Mouse (Mus musculus) liver, embryonic 14.5 days (tissue): ENCODE results near the gene Gnb2. TPM values are rescaled to one million over a fixed set of nuclear protein-coding genes. Genes with fewer than 3 reads are reported as not detected.

ENCODE experiments used
- ATAC-seq: fragments of 200-750 bp; cut with Nextera tagmentation; 2 replicates; pipeline ENCODE4 v1.8.0; 2017; ENCODE audit warnings: moderate number of reproducible peaks, mild to moderate bottlenecking, moderate library complexity; ENCODE audit not compliant: insufficient read depth
- DNase-seq, 3 experiments: peaks; one replicate each; pipeline ENCODE4 v3.0.0-alpha.2; 2012 to 2013; ENCODE audit warnings: low read depth in 3 of 3, low spot score in 3 of 3
- H3K27ac ChIP-seq: fragments of 300-500 bp; sonication (generic); 2 replicates; pipeline ENCODE4 v1.5.1; 2014; ENCODE audit warnings: moderate library complexity, mild to moderate bottlenecking, control low read depth, inconsistent platforms
- H3K27me3 ChIP-seq: fragments of 300-500 bp; sonication (generic); 2 replicates; pipeline ENCODE4 v1.6.1; 2014; ENCODE audit warnings: mild to moderate bottlenecking, low read length, moderate library complexity; ENCODE audit not compliant: control insufficient read depth, insufficient read depth
- H3K36me3 ChIP-seq: fragments of 300-500 bp; sonication (generic); replicated peaks from 2 replicates; pipeline ENCODE4 v1.6.1; 2014; ENCODE audit warnings: low read depth; ENCODE audit not compliant: control insufficient read depth, insufficient read depth
- H3K4me1 ChIP-seq, 2 experiments: fragments of 200-500 bp in 1 of 2; fragments of 300-500 bp in 1 of 2; sonication (generic) in 1 of 2; replicated peaks; 2 replicates each; pipeline ENCODE4 v1.6.1; 2012 to 2014; ENCODE audit warnings: antibody characterized with exemption in 1 of 2, inconsistent platforms in 1 of 2, low read length in 1 of 2; ENCODE audit not compliant: control insufficient read depth in 2 of 2, insufficient read depth in 2 of 2
- H3K4me2 ChIP-seq: fragments of 300-500 bp; sonication (generic); 2 replicates; pipeline ENCODE4 v1.6.1; 2014; ENCODE audit warnings: low read depth, mild to moderate bottlenecking, control low read depth, moderate library complexity
- H3K4me3 ChIP-seq, 2 experiments: fragments of 200-500 bp in 1 of 2; fragments of 300-500 bp in 1 of 2; sonication (generic) in 1 of 2; 2 replicates each; pipeline ENCODE4 v1.5.1; 2012 to 2014; ENCODE audit warnings: low read depth in 2 of 2, low read length in 2 of 2, mild to moderate bottlenecking in 2 of 2, control low read depth in 1 of 2, inconsistent platforms in 1 of 2, moderate library complexity in 1 of 2; ENCODE audit not compliant: insufficient read depth in 1 of 2
- H3K9ac ChIP-seq: fragments of 300-500 bp; sonication (generic); replicated peaks from 2 replicates; pipeline ENCODE4 v1.6.1; 2014; ENCODE audit warnings: mild to moderate bottlenecking, control low read depth, moderate library complexity
- H3K9me3 ChIP-seq: fragments of 300-500 bp; sonication (generic); 2 replicates; pipeline ENCODE4 v1.6.1; 2016; ENCODE audit warnings: low read length, mixed read lengths; ENCODE audit not compliant: control insufficient read depth
- CTCF ChIP-seq: IDR thresholded peaks from 2 replicates; pipeline ENCODE4 v1.5.1; 2016; ENCODE audit warnings: antibody characterized with exemption, low read depth, control low read depth
- EP300 ChIP-seq: IDR thresholded peaks from 2 replicates; pipeline ENCODE4 v1.6.1; 2016; ENCODE audit warnings: antibody characterized with exemption, low read depth
- WGBS: fragments of 180-500 bp; shearing (Covaris S2); extraction: QIAGEN DNeasy Blood & Tissue Kit; methylation state at CpG from one replicate; pipeline ENCODE4 v1.1.7; 2014; ENCODE audit not compliant: insufficient replicate concordance; 5-methylcytosine and 5-hydroxymethylcytosine counted together
- polyA plus RNA-seq, 2 experiments: library from polyadenylated mRNA; depleted of rRNA in 1 of 2; stranded (reverse) in 1 of 2; unstranded in 1 of 2; fragments of >200 nt; fragmentation: Nextera tagmentation in 1 of 2; extraction: Ambion mirVana in 1 of 2; gene quantifications; 2 replicates each; pipeline versions ENCODE4 v1.2.1 to v1.2.3; 2012 to 2014

Gnb2 gene
- polyA plus RNA-seq, 2 experiments: 151 to 211 TPM

DNA sequence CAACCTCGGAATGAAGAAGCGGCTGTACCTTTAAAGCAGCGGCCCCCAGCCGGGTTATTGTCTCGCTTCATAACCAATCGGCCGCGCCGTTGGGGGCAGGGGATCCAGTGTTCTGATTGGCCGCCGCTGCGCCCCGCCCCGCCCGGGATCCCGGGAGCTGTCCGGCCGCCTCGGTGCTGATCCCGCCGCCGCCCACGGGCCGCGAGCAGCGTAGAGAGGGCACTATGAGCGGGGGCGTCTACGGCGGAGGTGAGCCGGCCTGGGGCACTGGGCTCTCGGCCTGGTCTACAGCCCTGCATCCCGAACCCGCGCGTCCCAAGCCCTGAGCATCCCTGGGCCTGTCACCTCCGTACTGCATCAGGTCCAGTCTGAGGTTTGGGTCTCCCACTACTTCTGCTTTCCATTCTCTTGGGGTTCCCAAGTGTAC, 20.1 kb upstream of the Gnb2 start, which contains the start of gene Actl6b:
Actl6b (plus strand) TSS at position 107 of the 427 bp plus-strand sequence.
- Histone ChIP-seq H3K4me2 (peak within 1 kb of the TSS; percentile 23), H3K27me3 (peaks cover 17% of the 10 kb centered on the region), H3K27ac (no peak within 1 kb of the TSS), H3K36me3 (no peaks in the 10 kb centered on the region), H3K4me3 (no peak within 1 kb of the TSS), H3K4me1 (no peaks in the 10 kb centered on the region; a peak in 1 of 4 replicates), H3K9me3 (no peaks in the 10 kb centered on the region), H3K9ac (no peak within 1 kb of the TSS)
- DNase-seq (peak in 1 of 3 experiments; percentile 22), ATAC-seq (peak; percentile 65; the same call in 1 of the 2 replicates)
- WGBS: under 1% methylated on average over 37 of the region's 37 CpGs
- TF ChIP-seq CTCF: no peak
- no peak for TF ChIP-seq EP300

DNA sequence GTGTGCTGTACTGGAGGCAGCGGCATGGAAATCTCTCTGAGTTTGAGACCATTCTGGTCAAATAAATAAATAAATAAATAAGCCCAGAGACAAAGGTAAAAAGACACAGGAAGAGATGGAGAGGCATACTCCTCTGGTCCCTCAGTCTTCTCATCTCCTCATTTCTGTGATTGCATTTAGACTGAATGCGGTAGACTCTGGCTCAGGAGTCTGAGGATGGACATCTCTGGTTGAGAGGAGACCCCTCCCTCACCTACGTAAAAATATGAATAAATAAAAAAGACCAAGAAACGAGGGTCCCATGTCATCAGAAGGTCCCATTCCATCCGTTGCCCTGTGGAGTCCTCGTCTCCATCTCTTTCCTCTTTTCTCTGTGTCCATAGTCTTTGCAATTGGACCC, 19.7 kb upstream of the Gnb2 start:
- WGBS: 22% methylated on average over 6 of the region's 6 CpGs
- DNase-seq: no peak
- peak overlapping the region; percentile 23 for H3K4me2 ChIP-seq

GRCm38 (mm10) chr5:137551119-137551518, 17.8 kb upstream of the Gnb2 start:
- Histone ChIP-seq H3K4me2 (no peak overlapping the region), H3K4me3 (no peak overlapping the region), H3K9ac (no peak overlapping the region), H3K9me3 (no peaks in the 10 kb centered on the region), H3K27ac (no peak overlapping the region), H3K27me3 (peaks cover 17% of the 10 kb centered on the region), H3K36me3 (no peaks in the 10 kb centered on the region), H3K4me1 (no peaks in the 10 kb centered on the region; a peak in 1 of 4 replicates)
- 60% methylated on average over 5 of the region's 5 CpGs for WGBS
- no peak for TF ChIP-seq EP300
- TF ChIP-seq CTCF: peak; percentile 41
- ATAC-seq (no peak), DNase-seq (no peak)

More for the DNA sequence above, 19.7 kb upstream of the Gnb2 start:
- no peak overlapping the region for H3K27ac ChIP-seq
- H3K9me3 ChIP-seq: no peaks in the 10 kb centered on the region
- H3K4me3 ChIP-seq: no peak overlapping the region
- no peaks in the 10 kb centered on the region for H3K36me3 ChIP-seq
- TF ChIP-seq CTCF (no peak), EP300 (no peak)
- peaks cover 17% of the 10 kb centered on the region for H3K27me3 ChIP-seq
- H3K4me1 ChIP-seq: no peaks in the 10 kb centered on the region; a peak in 1 of 4 replicates
- no peak for ATAC-seq
- H3K9ac ChIP-seq: no peak overlapping the region

- ATAC-seq: no peak
- 54% methylated on average over 2 of the region's 2 CpGs for WGBS
Observed at GRCm38 (mm10) chr5:137549840-137550239, 16.5 kb upstream of the Gnb2 start.

GRCm38 (mm10) chr5:137545596-137545995, 12.3 kb upstream of the Gnb2 start:
- no peak overlapping the region for H3K4me2 ChIP-seq
- ATAC-seq (no peak), DNase-seq (no peak)
- no peak overlapping the region for H3K9ac ChIP-seq
- no peak overlapping the region for H3K27ac ChIP-seq
- TF ChIP-seq EP300: no peak
- TF ChIP-seq CTCF: no peak
- H3K9me3 ChIP-seq: no peaks in the 10 kb centered on the region
- no peak overlapping the region for H3K4me3 ChIP-seq
- no peaks in the 10 kb centered on the region for H3K27me3 ChIP-seq
- no peaks in the 10 kb centered on the region for H3K4me1 ChIP-seq
- H3K36me3 ChIP-seq: no peaks in the 10 kb centered on the region
- 64% methylated on average over 4 of the region's 4 CpGs for WGBS

More at GRCm38 (mm10) chr5:137549840-137550239, 16.5 kb upstream of the Gnb2 start:
- Histone ChIP-seq H3K36me3 (no peaks in the 10 kb centered on the region), H3K4me3 (no peak overlapping the region), H3K9me3 (no peaks in the 10 kb centered on the region), H3K4me2 (no peak overlapping the region), H3K4me1 (no peaks in the 10 kb centered on the region; a peak in 1 of 4 replicates), H3K27me3 (peaks cover 14% of the 10 kb centered on the region), H3K27ac (no peak overlapping the region), H3K9ac (no peak overlapping the region)
- TF ChIP-seq CTCF (no peak), EP300 (no peak)
- no peak for DNase-seq
